35 mouse cellular contexts compared by ENCODE assay signal in genomic region chr13:16725350-16725749, GRCm38 (mm10).
"Had no signal": no experiment of that assay in that cellular context is flagged by ENCODE, and none has a peak within 500 bp of the region (broad histone marks: within the 10 kb centered on the region; RNA-seq: fewer than 3 reads in every experiment).

No protein-coding gene starts in this region.

- H3K27me3 ChIP-seq: heart, embryonic 12.5 days; heart, embryonic 13.5 days; heart, embryonic 15.5 days; hindbrain, embryonic 12.5 days; hindbrain, embryonic 13.5 days; hindbrain, embryonic 15.5 days; intestine, embryonic 15.5 days; kidney, embryonic 15.5 days had no signal

- DNase-seq: heart, postnatal 10 days; heart, postnatal 14 days; heart, postnatal 36 days; heart, postnatal 4 days; kidney, adult 11 months; kidney, adult 18-20 months; kidney, adult 2 months; kidney, adult 8-10 months; kidney, adult 9 months; kidney, postnatal 10 days; kidney, postnatal 14 days; kidney, postnatal 25 days; kidney, postnatal 36 days; kidney, postnatal 4 days; layer of hippocampus, adult 9-11 months; layer of hippocampus, postnatal 36 days had no signal

- H3K4me2 ChIP-seq: heart, embryonic 11.5 days; heart, embryonic 12.5 days; heart, embryonic 13.5 days; heart, embryonic 15.5 days; hindbrain, embryonic 12.5 days; hindbrain, embryonic 13.5 days; hindbrain, embryonic 14.5 days; hindbrain, embryonic 15.5 days; intestine, embryonic 15.5 days; kidney, embryonic 15.5 days had no signal

- H3K9me3 ChIP-seq: heart, embryonic 10.5 days; heart, embryonic 12.5 days; heart, embryonic 13.5 days; heart, embryonic 15.5 days; hindbrain, embryonic 10.5 days; hindbrain, embryonic 12.5 days; hindbrain, embryonic 13.5 days; hindbrain, embryonic 15.5 days; intestine, embryonic 15.5 days; kidney, embryonic 15.5 days had no signal

- H3K4me1 ChIP-seq: heart, embryonic 10.5 days; heart, embryonic 12.5 days; heart, embryonic 13.5 days; heart, embryonic 15.5 days; hindbrain, embryonic 10.5 days; hindbrain, embryonic 12.5 days; hindbrain, embryonic 13.5 days; hindbrain, embryonic 15.5 days; intestine, embryonic 15.5 days; kidney, embryonic 15.5 days had no signal

- H3K27ac ChIP-seq: heart, embryonic 10.5 days; heart, embryonic 13.5 days; heart, embryonic 15.5 days; hindbrain, embryonic 10.5 days; hindbrain, embryonic 12.5 days; hindbrain, embryonic 13.5 days; hindbrain, embryonic 14.5 days; hindbrain, embryonic 15.5 days; hindbrain, postnatal 0 days; intestine, embryonic 15.5 days; kidney, embryonic 15.5 days; kidney, postnatal 0 days; layer of hippocampus, adult 2 months had no signal

- H3K36me3 ChIP-seq: heart, embryonic 10.5 days; heart, embryonic 12.5 days; heart, embryonic 13.5 days; heart, embryonic 15.5 days; hindbrain, embryonic 10.5 days; hindbrain, embryonic 12.5 days; hindbrain, embryonic 13.5 days; hindbrain, embryonic 15.5 days; intestine, embryonic 15.5 days; kidney, embryonic 15.5 days had no signal

- H3K4me3 ChIP-seq: heart, embryonic 10.5 days; heart, embryonic 12.5 days; heart, embryonic 13.5 days; heart, embryonic 15.5 days; hindbrain, embryonic 10.5 days; hindbrain, embryonic 12.5 days; hindbrain, embryonic 13.5 days; hindbrain, embryonic 15.5 days; intestine, embryonic 15.5 days; kidney, embryonic 15.5 days; layer of hippocampus, adult 2 months had no signal

- H3K9ac ChIP-seq: heart, embryonic 12.5 days; heart, embryonic 13.5 days; heart, embryonic 15.5 days; hindbrain, embryonic 12.5 days; hindbrain, embryonic 13.5 days; hindbrain, embryonic 14.5 days; hindbrain, embryonic 15.5 days; intestine, embryonic 15.5 days; kidney, embryonic 15.5 days had no signal

- ATAC-seq: hindbrain, embryonic 16.5 days; hindbrain, postnatal 0 days; inflammation-experienced regulatory T-cells, adult 6 months; intestine, embryonic 15.5 days; intestine, embryonic 16.5 days; intestine, postnatal 0 days had no signal
